ENCODE assay signal across 15 mouse cellular contexts in genomic region chr4:93853451-93853850, GRCm38 (mm10).
"Had no signal": no experiment of that assay in that cellular context is flagged by ENCODE, and none has a peak within 500 bp of the region (broad histone marks: within the 10 kb centered on the region; RNA-seq: fewer than 3 reads in every experiment).

No protein-coding gene starts in this region.

- H3K9me3 ChIP-seq: neural tube, embryonic 15.5 days; stomach, embryonic 15.5 days had no signal

- H3K27ac ChIP-seq: neural tube, embryonic 15.5 days; stomach, embryonic 15.5 days; stomach, postnatal 0 days had no signal

- H3K27me3 ChIP-seq: neural tube, embryonic 15.5 days; stomach, embryonic 15.5 days had no signal

- H3K36me3 ChIP-seq: neural tube, embryonic 15.5 days; stomach, embryonic 15.5 days had no signal

- H3K9ac ChIP-seq: neural tube, embryonic 15.5 days; stomach, embryonic 15.5 days had no signal

- H3K4me2 ChIP-seq: neural tube, embryonic 15.5 days; stomach, embryonic 15.5 days had no signal

- DNase-seq: retina, postnatal 1 day; right cerebral cortex, adult 18-20 months; right cerebral cortex, postnatal 14 days; right cerebral cortex, postnatal 25 days; right cerebral cortex, postnatal 4 days; spleen, adult 18-20 months; thymus, adult 18-20 months; thymus, adult 2 months; thymus, postnatal 14 days; thymus, postnatal 25 days; thymus, postnatal 36 days; thymus, postnatal 4 days had no signal

- H3K4me1 ChIP-seq: neural tube, embryonic 15.5 days; stomach, embryonic 15.5 days had no signal

- H3K4me3 ChIP-seq: neural tube, embryonic 15.5 days; stomach, embryonic 15.5 days had no signal
